Mouse (Mus musculus) limb, embryonic 11.5 days (tissue): ENCODE measurements at regions not wholly inside any gene's neighbourhood (a gene's known extent, or its start where the extent isn't known, plus 50 kb on each side); places are given as distances from the start of the nearest gene placed in this dataset.

Experiments
- ATAC-seq: fragments of 200-750 bp; cut with Nextera tagmentation; 2 replicates; pipeline ENCODE4 v1.8.0; 2017; ENCODE audit warnings: low read depth; ENCODE audit not compliant: insufficient number of reproducible peaks, low FRiP score, low TSS enrichment
- DNase-seq: peaks from one replicate; pipeline ENCODE4 v3.0.0-alpha.2; 2015; ENCODE audit warnings: low spot score
- H3K27ac ChIP-seq: fragments of 300-500 bp; sonication (generic); replicated peaks from 2 replicates; pipeline ENCODE4 v1.5.1; 2014; ENCODE audit warnings: low read depth, mild to moderate bottlenecking, low read length
- H3K27me3 ChIP-seq: fragments of 300-500 bp; sonication (generic); 2 replicates; pipeline ENCODE4 v1.6.1; 2014; ENCODE audit warnings: mild to moderate bottlenecking, low read length, mixed read lengths; ENCODE audit not compliant: control insufficient read depth, insufficient read depth
- H3K36me3 ChIP-seq: fragments of 300-500 bp; sonication (generic); 2 replicates; pipeline ENCODE4 v1.6.1; 2014; ENCODE audit warnings: mild to moderate bottlenecking, low read length, moderate library complexity, mixed read lengths; ENCODE audit not compliant: control insufficient read depth, insufficient read depth
- H3K4me1 ChIP-seq: fragments of 300-500 bp; sonication (generic); 2 replicates; pipeline ENCODE4 v1.6.1; 2014; ENCODE audit warnings: low read length, mixed read lengths; ENCODE audit not compliant: control insufficient read depth, insufficient read depth
- H3K4me2 ChIP-seq: fragments of 300-500 bp; sonication (generic); 2 replicates; pipeline ENCODE4 v1.6.1; 2014; ENCODE audit warnings: low read depth, mild to moderate bottlenecking, moderate library complexity; ENCODE audit not compliant: severe bottlenecking
- H3K4me3 ChIP-seq: fragments of 300-500 bp; sonication (generic); 2 replicates; pipeline ENCODE4 v1.5.1; 2014; ENCODE audit warnings: low read depth, low read length
- H3K9ac ChIP-seq: fragments of 300-500 bp; sonication (generic); 2 replicates; pipeline ENCODE4 v1.6.1; 2014; ENCODE audit warnings: mild to moderate bottlenecking, low read length
- H3K9me3 ChIP-seq: fragments of 300-500 bp; sonication (generic); 2 replicates; pipeline ENCODE4 v1.6.1; 2016; ENCODE audit warnings: low read length; ENCODE audit not compliant: control insufficient read depth
- WGBS: fragments of 180-500 bp; shearing (Covaris S2); extraction: QIAGEN DNeasy Blood & Tissue Kit; methylation state at CpG from one replicate; pipeline ENCODE4 v1.1.7; 2014; 5-methylcytosine and 5-hydroxymethylcytosine counted together

- Histone ChIP-seq H3K36me3 (no peaks in the 10 kb centered on the region), H3K4me2 (no peak overlapping the region), H3K9me3 (no peaks in the 10 kb centered on the region), H3K27me3 (no peaks in the 10 kb centered on the region), H3K4me3 (no peak overlapping the region), H3K4me1 (no peaks in the 10 kb centered on the region), H3K27ac (no peak overlapping the region), H3K9ac (no peak overlapping the region)
- no peak for DNase-seq
- ATAC-seq = no peak
Observed at GRCm38 (mm10) chr1:55837366-55837765, 431.6 kb downstream of the Plcl1 start.

GRCm38 (mm10) chr1:55838168-55838567 lies 432.4 kb downstream of the Plcl1 start:
- H3K27me3 ChIP-seq = no peaks in the 10 kb centered on the region
- no peak overlapping the region for H3K4me3 ChIP-seq
- no peak overlapping the region for H3K4me2 ChIP-seq
- ATAC-seq = no peak
- no peak overlapping the region for H3K9ac ChIP-seq
- no peak overlapping the region for H3K27ac ChIP-seq
- WGBS = 4% methylated on average over 2 of the region's 2 CpGs
- no peaks in the 10 kb centered on the region for H3K4me1 ChIP-seq
- DNase-seq = peak; percentile 73
- H3K9me3 ChIP-seq = no peaks in the 10 kb centered on the region
- H3K36me3 ChIP-seq = no peaks in the 10 kb centered on the region

GRCm38 (mm10) chr1:55848806-55849205 lies 443.1 kb downstream of the Plcl1 start:
- no peaks in the 10 kb centered on the region for H3K27me3 ChIP-seq
- H3K27ac ChIP-seq = no peak overlapping the region
- no peak overlapping the region for H3K4me3 ChIP-seq
- no peaks in the 10 kb centered on the region for H3K9me3 ChIP-seq
- H3K4me2 ChIP-seq = no peak overlapping the region
- H3K36me3 ChIP-seq = no peaks in the 10 kb centered on the region
- no peaks in the 10 kb centered on the region for H3K4me1 ChIP-seq
- H3K9ac ChIP-seq = no peak overlapping the region
- no peak for DNase-seq
- 88% methylated on average over 3 of the region's 3 CpGs for WGBS
- no peak for ATAC-seq

- no peaks in the 10 kb centered on the region for H3K36me3 ChIP-seq
- DNase-seq (no peak), ATAC-seq (no peak)
- H3K9ac ChIP-seq = no peak overlapping the region
- no peak overlapping the region for H3K27ac ChIP-seq
- H3K4me3 ChIP-seq = no peak overlapping the region
- H3K4me1 ChIP-seq = no peaks in the 10 kb centered on the region
- no peak overlapping the region for H3K4me2 ChIP-seq
- H3K9me3 ChIP-seq = no peaks in the 10 kb centered on the region
- H3K27me3 ChIP-seq = no peaks in the 10 kb centered on the region
Observed at GRCm38 (mm10) chr1:55852354-55852753, 446.6 kb downstream of the Plcl1 start.

GRCm38 (mm10) chr1:55859113-55859512 lies 453.4 kb downstream of the Plcl1 start:
- Histone ChIP-seq H3K9me3 (no peaks in the 10 kb centered on the region), H3K9ac (no peak overlapping the region), H3K4me1 (no peaks in the 10 kb centered on the region), H3K27me3 (no peaks in the 10 kb centered on the region), H3K4me3 (no peak overlapping the region), H3K27ac (no peak overlapping the region), H3K4me2 (no peak overlapping the region), H3K36me3 (no peaks in the 10 kb centered on the region)
- DNase-seq (no peak), ATAC-seq (no peak)
- 87% methylated on average over 3 of the region's 3 CpGs for WGBS

- no peak overlapping the region for H3K27ac ChIP-seq
- H3K27me3 ChIP-seq = no peaks in the 10 kb centered on the region
- ATAC-seq (no peak), DNase-seq (no peak)
- no peak overlapping the region for H3K4me3 ChIP-seq
- H3K36me3 ChIP-seq = no peaks in the 10 kb centered on the region
- H3K4me1 ChIP-seq = no peaks in the 10 kb centered on the region
- H3K9me3 ChIP-seq = no peaks in the 10 kb centered on the region
- 67% methylated on average over 3 of the region's 3 CpGs for WGBS
- no peak overlapping the region for H3K4me2 ChIP-seq
- no peak overlapping the region for H3K9ac ChIP-seq
Observed at GRCm38 (mm10) chr1:55863113-55863512, 457.4 kb downstream of the Plcl1 start.

- H3K9ac ChIP-seq = no peak overlapping the region
- WGBS = 69% methylated on average over 4 of the region's 4 CpGs
- ATAC-seq = no peak
- H3K36me3 ChIP-seq = no peaks in the 10 kb centered on the region
- no peaks in the 10 kb centered on the region for H3K4me1 ChIP-seq
- DNase-seq = no peak
- no peak overlapping the region for H3K4me3 ChIP-seq
- no peak overlapping the region for H3K4me2 ChIP-seq
- H3K9me3 ChIP-seq = no peaks in the 10 kb centered on the region
- H3K27ac ChIP-seq = no peak overlapping the region
- no peaks in the 10 kb centered on the region for H3K27me3 ChIP-seq
Observed at GRCm38 (mm10) chr1:55865274-55865673, 459.6 kb downstream of the Plcl1 start.

- DNase-seq = no peak
- Histone ChIP-seq H3K4me2 (no peak overlapping the region), H3K27me3 (no peaks in the 10 kb centered on the region), H3K27ac (no peak overlapping the region), H3K36me3 (no peaks in the 10 kb centered on the region), H3K4me1 (no peaks in the 10 kb centered on the region), H3K9ac (no peak overlapping the region), H3K9me3 (no peaks in the 10 kb centered on the region), H3K4me3 (no peak overlapping the region)
- ATAC-seq = no peak
Observed at GRCm38 (mm10) chr1:55866677-55867076, 461.0 kb downstream of the Plcl1 start.

GRCm38 (mm10) chr1:55873583-55873982 lies 467.9 kb downstream of the Plcl1 start:
- Histone ChIP-seq H3K9ac (no peak overlapping the region), H3K36me3 (no peaks in the 10 kb centered on the region), H3K4me3 (no peak overlapping the region), H3K4me2 (no peak overlapping the region), H3K9me3 (no peaks in the 10 kb centered on the region), H3K27me3 (no peaks in the 10 kb centered on the region), H3K4me1 (no peaks in the 10 kb centered on the region), H3K27ac (no peak overlapping the region)
- WGBS = 81% methylated on average over 4 of the region's 4 CpGs
- DNase-seq (no peak), ATAC-seq (no peak)
